Mouse (Mus musculus): Measurements from ENCODE around the gene Rtp1. TPM values are rescaled to one million over a fixed set of nuclear protein-coding genes. Genes with fewer than 3 reads are reported as not detected.
A peak's percentile ranks its signal among the peaks of the same experiment; 100 is the strongest.

Rtp1 gene
- polyA plus RNA-seq (2014; fragmentation: Nextera tagmentation; extraction: Ambion mirVana) = not detected in 2 replicates

- Histone ChIP-seq H3K27ac (ENCODE audit: low read depth, low read length) (no peak within 1 kb of the TSS), H3K36me3 (ENCODE audit: control insufficient read depth, insufficient read depth, low read length) (no peaks in the 10 kb centered on the region), H3K4me2 (replicated peaks; ENCODE audit: low read depth, low read length) (no peak within 1 kb of the TSS), H3K4me1 (ENCODE audit: control insufficient read depth, insufficient read depth, low read length) (no peaks in the 10 kb centered on the region), H3K27me3 (ENCODE audit: control insufficient read depth, insufficient read depth, low read length) (no peaks in the 10 kb centered on the region), H3K4me3 (ENCODE audit: low read length) (no peak within 1 kb of the TSS), H3K9ac (ENCODE audit: low read depth, low read length) (no peak within 1 kb of the TSS), H3K9me3 (ENCODE audit: control insufficient read depth, low read length) (no peaks in the 10 kb centered on the region)
- no peak for ATAC-seq (ENCODE audit: low FRiP score, low TSS enrichment)
- WGBS = 85% methylated on average over 7 of the region's 7 CpGs
These were observed at the start of gene Rtp1 for GRCm38 (mm10) chr16:23428647-23429319. Gene Rtp1, plus strand, starts transcription at chr16:23429133.

- no peak for ATAC-seq (ENCODE audit: low FRiP score, low TSS enrichment)
- no peak overlapping the region for H3K4me2 ChIP-seq (replicated peaks; ENCODE audit: low read depth, low read length)
- no peaks in the 10 kb centered on the region for H3K27me3 ChIP-seq (ENCODE audit: control insufficient read depth, insufficient read depth, low read length)
- WGBS = 85% methylated on average over 3 of the region's 3 CpGs
- no peak overlapping the region for H3K27ac ChIP-seq (ENCODE audit: low read depth, low read length)
- H3K9ac ChIP-seq (ENCODE audit: low read depth, low read length) = no peak overlapping the region
- H3K4me3 ChIP-seq (ENCODE audit: low read length) = no peak overlapping the region
- no peaks in the 10 kb centered on the region for H3K36me3 ChIP-seq (ENCODE audit: control insufficient read depth, insufficient read depth, low read length)
- no peaks in the 10 kb centered on the region for H3K4me1 ChIP-seq (ENCODE audit: control insufficient read depth, insufficient read depth, low read length)
- H3K9me3 ChIP-seq (ENCODE audit: control insufficient read depth, low read length) = no peaks in the 10 kb centered on the region
These were observed 49.2 kb upstream of the Rtp1 start for GRCm38 (mm10) chr16:23379536-23380230.

- H3K27me3 ChIP-seq (ENCODE audit: control insufficient read depth, insufficient read depth, low read length) = no peaks in the 10 kb centered on the region
- ATAC-seq (ENCODE audit: low FRiP score, low TSS enrichment) = no peak
- H3K9me3 ChIP-seq (ENCODE audit: control insufficient read depth, low read length) = 0 out of 2 replicates have a peak, but pooled peaks cover 2% of the 10 kb centered on the region
- H3K36me3 ChIP-seq (ENCODE audit: control insufficient read depth, insufficient read depth, low read length) = no peaks in the 10 kb centered on the region
- H3K4me2 ChIP-seq (replicated peaks; ENCODE audit: low read depth, low read length) = no peak overlapping the region
- H3K9ac ChIP-seq (ENCODE audit: low read depth, low read length) = no peak overlapping the region
- H3K27ac ChIP-seq (ENCODE audit: low read depth, low read length) = no peak overlapping the region
- H3K4me1 ChIP-seq (ENCODE audit: control insufficient read depth, insufficient read depth, low read length) = no peaks in the 10 kb centered on the region
- no peak overlapping the region for H3K4me3 ChIP-seq (ENCODE audit: low read length)
These were observed 44.6 kb upstream of the Rtp1 start for GRCm38 (mm10) chr16:23384304-23384703.

- no peak overlapping the region for H3K9ac ChIP-seq (ENCODE audit: low read depth, low read length)
- no peaks in the 10 kb centered on the region for H3K27me3 ChIP-seq (ENCODE audit: control insufficient read depth, insufficient read depth, low read length)
- H3K27ac ChIP-seq (ENCODE audit: low read depth, low read length) = no peak overlapping the region
- no peaks in the 10 kb centered on the region for H3K9me3 ChIP-seq (ENCODE audit: control insufficient read depth, low read length)
- no peak for ATAC-seq (ENCODE audit: low FRiP score, low TSS enrichment)
- no peak overlapping the region for H3K4me3 ChIP-seq (ENCODE audit: low read length)
- H3K4me2 ChIP-seq (replicated peaks; ENCODE audit: low read depth, low read length) = no peak overlapping the region
- 90% methylated on average over 5 of the region's 5 CpGs for WGBS
- H3K36me3 ChIP-seq (ENCODE audit: control insufficient read depth, insufficient read depth, low read length) = no peaks in the 10 kb centered on the region
- H3K4me1 ChIP-seq (ENCODE audit: control insufficient read depth, insufficient read depth, low read length) = peaks cover 7% of the 10 kb centered on the region; the same call in 1 of the 2 replicates
These were observed 31.0 kb upstream of the Rtp1 start for GRCm38 (mm10) chr16:23397931-23398330.

- Histone ChIP-seq H3K4me1 (ENCODE audit: control insufficient read depth, insufficient read depth, low read length) (peaks cover 7% of the 10 kb centered on the region; the same call in 1 of the 2 replicates), H3K27ac (ENCODE audit: low read depth, low read length) (peak overlapping the region; percentile 19; the same call in 1 of the 2 replicates), H3K27me3 (ENCODE audit: control insufficient read depth, insufficient read depth, low read length) (no peaks in the 10 kb centered on the region), H3K4me3 (ENCODE audit: low read length) (no peak overlapping the region), H3K4me2 (replicated peaks; ENCODE audit: low read depth, low read length) (no peak overlapping the region), H3K9ac (ENCODE audit: low read depth, low read length) (no peak overlapping the region), H3K36me3 (ENCODE audit: control insufficient read depth, insufficient read depth, low read length) (no peaks in the 10 kb centered on the region), H3K9me3 (ENCODE audit: control insufficient read depth, low read length) (no peaks in the 10 kb centered on the region)
- ATAC-seq (ENCODE audit: low FRiP score, low TSS enrichment) = peak; percentile 33; the same call in 1 of the 2 replicates
- 12% methylated on average over 4 of the region's 4 CpGs for WGBS
These were observed 27.5 kb upstream of the Rtp1 start for GRCm38 (mm10) chr16:23401463-23401862.

GRCm38 (mm10) chr16:23401959-23402358 is 27.0 kb upstream of the Rtp1 start:
- no peak overlapping the region for H3K4me2 ChIP-seq (replicated peaks; ENCODE audit: low read depth, low read length)
- no peaks in the 10 kb centered on the region for H3K27me3 ChIP-seq (ENCODE audit: control insufficient read depth, insufficient read depth, low read length)
- H3K27ac ChIP-seq (ENCODE audit: low read depth, low read length) = peak overlapping the region; percentile 19; the same call in 1 of the 2 replicates
- no peak overlapping the region for H3K4me3 ChIP-seq (ENCODE audit: low read length)
- no peaks in the 10 kb centered on the region for H3K36me3 ChIP-seq (ENCODE audit: control insufficient read depth, insufficient read depth, low read length)
- 36% methylated on average over 3 of the region's 3 CpGs for WGBS
- no peaks in the 10 kb centered on the region for H3K9me3 ChIP-seq (ENCODE audit: control insufficient read depth, low read length)
- no peak overlapping the region for H3K9ac ChIP-seq (ENCODE audit: low read depth, low read length)
- H3K4me1 ChIP-seq (ENCODE audit: control insufficient read depth, insufficient read depth, low read length) = peaks cover 7% of the 10 kb centered on the region; the same call in 1 of the 2 replicates
- peak; percentile 18; the same call in 1 of the 2 replicates for ATAC-seq (ENCODE audit: low FRiP score, low TSS enrichment)

GRCm38 (mm10) chr16:23403008-23403755 is 25.8 kb upstream of the Rtp1 start:
- H3K36me3 ChIP-seq (ENCODE audit: control insufficient read depth, insufficient read depth, low read length) = no peaks in the 10 kb centered on the region
- H3K4me3 ChIP-seq (ENCODE audit: low read length) = no peak overlapping the region
- H3K27ac ChIP-seq (ENCODE audit: low read depth, low read length) = no peak overlapping the region
- peak; percentile 81 for ATAC-seq (ENCODE audit: low FRiP score, low TSS enrichment)
- H3K4me2 ChIP-seq (replicated peaks; ENCODE audit: low read depth, low read length) = no peak overlapping the region
- no peaks in the 10 kb centered on the region for H3K27me3 ChIP-seq (ENCODE audit: control insufficient read depth, insufficient read depth, low read length)
- no peak overlapping the region for H3K9ac ChIP-seq (ENCODE audit: low read depth, low read length)
- no peaks in the 10 kb centered on the region for H3K9me3 ChIP-seq (ENCODE audit: control insufficient read depth, low read length)
- H3K4me1 ChIP-seq (ENCODE audit: control insufficient read depth, insufficient read depth, low read length) = peaks cover 7% of the 10 kb centered on the region; the same call in 1 of the 2 replicates
- 41% methylated on average over 8 of the region's 8 CpGs for WGBS

GRCm38 (mm10) chr16:23412930-23413329 is 16.0 kb upstream of the Rtp1 start:
- 80% methylated on average over 6 of the region's 6 CpGs for WGBS
- no peaks in the 10 kb centered on the region for H3K27me3 ChIP-seq (ENCODE audit: control insufficient read depth, insufficient read depth, low read length)
- no peaks in the 10 kb centered on the region for H3K4me1 ChIP-seq (ENCODE audit: control insufficient read depth, insufficient read depth, low read length)

More at GRCm38 (mm10) chr16:23412930-23413329, 16.0 kb upstream of the Rtp1 start:
- Histone ChIP-seq H3K9ac (ENCODE audit: low read depth, low read length) (no peak overlapping the region), H3K9me3 (ENCODE audit: control insufficient read depth, low read length) (no peaks in the 10 kb centered on the region), H3K4me3 (ENCODE audit: low read length) (no peak overlapping the region), H3K4me2 (replicated peaks; ENCODE audit: low read depth, low read length) (no peak overlapping the region), H3K36me3 (ENCODE audit: control insufficient read depth, insufficient read depth, low read length) (no peaks in the 10 kb centered on the region), H3K27ac (ENCODE audit: low read depth, low read length) (no peak overlapping the region)
- no peak for ATAC-seq (ENCODE audit: low FRiP score, low TSS enrichment)
